Mouse (Mus musculus) CD4-positive naive resting alpha-beta T cell, adult 57 days (primary cell): ENCODE results near the gene Gm28870. TPM values are rescaled to one million over a fixed set of nuclear protein-coding genes. Genes with fewer than 3 reads are reported as not detected.

ENCODE experiments used
- total RNA-seq: library from RNA; stranded (reverse); gene quantifications from one replicate; pipeline ENCODE4 v1.2.4, GENCODE M21; 2023

Gene Gm28870
- total RNA-seq, result not detected

GRCm38 (mm10) chrY:50096976-50097375 lies at the start of gene Gm28870:
Gene Gm28870 (plus strand): TSS chrY:50097276.

